Mouse (Mus musculus) lung, postnatal 0 days (tissue): ENCODE measurements at regions not wholly inside any gene's neighbourhood (a gene's known extent, or its start where the extent isn't known, plus 50 kb on each side); places are given as distances from the start of the nearest gene placed in this dataset.

Source experiments
- ATAC-seq: fragments of 200-750 bp; cut with Nextera tagmentation; 2 replicates; pipeline ENCODE4 v1.8.0; 2017; ENCODE audit warnings: moderate library complexity
- DNase-seq: peaks from one replicate; pipeline ENCODE4 v3.0.0-alpha.2; 2016; ENCODE audit warnings: low spot score
- H3K27ac ChIP-seq: fragments of 300-500 bp; sonication (generic); 2 replicates; pipeline ENCODE4 v1.5.1; 2014; ENCODE audit warnings: antibody characterized with exemption, mild to moderate bottlenecking, low read length, mixed read lengths
- H3K27me3 ChIP-seq: fragments of 300-500 bp; sonication (generic); replicated peaks from 2 replicates; pipeline ENCODE4 v1.6.1; 2014; ENCODE audit warnings: low read length, mixed read lengths; ENCODE audit not compliant: insufficient read depth
- H3K36me3 ChIP-seq: fragments of 300-500 bp; sonication (generic); 2 replicates; pipeline ENCODE4 v1.6.1; 2014; ENCODE audit warnings: low read length, mixed read lengths; ENCODE audit not compliant: insufficient read depth
- H3K4me1 ChIP-seq: fragments of 300-500 bp; sonication (generic); 2 replicates; pipeline ENCODE4 v1.6.1; 2014; ENCODE audit warnings: antibody characterized with exemption, low read depth, low read length, mixed read lengths; ENCODE audit not compliant: insufficient read depth
- H3K4me2 ChIP-seq: fragments of 300-500 bp; sonication (generic); replicated peaks from 2 replicates; pipeline ENCODE4 v1.6.1; 2014; ENCODE audit warnings: low read depth, mild to moderate bottlenecking, low read length, moderate library complexity, mixed read lengths
- H3K4me3 ChIP-seq: fragments of 300-500 bp; sonication (generic); 2 replicates; pipeline ENCODE4 v1.5.1; 2014; ENCODE audit warnings: low read depth, low read length
- H3K9ac ChIP-seq: fragments of 300-500 bp; sonication (generic); replicated peaks from 2 replicates; pipeline ENCODE4 v1.6.1; 2014; ENCODE audit warnings: low read depth, mild to moderate bottlenecking
- H3K9me3 ChIP-seq: fragments of 300-500 bp; sonication (generic); 2 replicates; pipeline ENCODE4 v1.6.1; 2016; ENCODE audit warnings: low read length, mixed read lengths
- CTCF ChIP-seq: IDR thresholded peaks from 2 replicates; pipeline ENCODE4 v1.5.1; 2016; ENCODE audit warnings: antibody characterized with exemption, mild to moderate bottlenecking
- EP300 ChIP-seq: IDR thresholded peaks from 2 replicates; pipeline ENCODE4 v1.6.1; 2016; ENCODE audit warnings: antibody characterized with exemption, mild to moderate bottlenecking, control low read depth
- WGBS: fragments of 180-500 bp; shearing (Covaris S2); extraction: QIAGEN DNeasy Blood & Tissue Kit; methylation state at CpG from one replicate; pipeline ENCODE4 v1.1.7; 2014; 5-methylcytosine and 5-hydroxymethylcytosine counted together

GRCm38 (mm10) chr11:64718316-64719085 lies 260.3 kb upstream of the Elac2 start:
- no peaks in the 10 kb centered on the region for H3K36me3 ChIP-seq
- no peak overlapping the region for H3K4me2 ChIP-seq
- H3K9me3 ChIP-seq = no peaks in the 10 kb centered on the region
- H3K27me3 ChIP-seq = no peaks in the 10 kb centered on the region
- no peaks in the 10 kb centered on the region for H3K4me1 ChIP-seq
- 12% methylated on average over 5 of the region's 5 CpGs for WGBS
- DNase-seq (peak; percentile 93), ATAC-seq (peak; percentile 77)
- H3K27ac ChIP-seq = no peak overlapping the region
- no peak overlapping the region for H3K4me3 ChIP-seq
- TF ChIP-seq EP300 (no peak), CTCF (peak; percentile 97)
- H3K9ac ChIP-seq = no peak overlapping the region

DNA sequence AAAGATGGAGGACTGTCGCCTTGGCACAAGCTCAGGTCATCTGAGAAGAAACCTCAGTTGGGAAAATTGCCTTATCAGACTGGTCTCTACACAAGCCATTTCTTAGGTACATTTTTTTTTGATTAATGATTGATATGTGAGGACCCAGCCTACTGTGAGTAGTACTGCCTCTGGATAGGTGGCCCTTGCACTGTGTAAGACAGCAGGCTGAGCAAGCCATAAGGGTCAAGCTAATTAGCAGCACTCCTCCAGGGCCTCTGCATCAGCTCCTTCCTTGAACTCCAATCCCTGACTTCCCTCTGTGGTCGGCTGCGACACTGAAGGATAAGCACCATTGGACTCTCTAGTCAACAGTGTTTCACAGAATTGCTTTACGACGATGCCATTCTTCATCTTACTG lies 252.6 kb upstream of the Elac2 start:
- Histone ChIP-seq H3K4me2 (no peak overlapping the region), H3K27me3 (no peaks in the 10 kb centered on the region), H3K4me3 (no peak overlapping the region), H3K36me3 (no peaks in the 10 kb centered on the region), H3K4me1 (no peaks in the 10 kb centered on the region), H3K27ac (no peak overlapping the region), H3K9me3 (no peaks in the 10 kb centered on the region), H3K9ac (no peak overlapping the region)
- 78% methylated on average over 5 of the region's 5 CpGs for WGBS
- TF ChIP-seq EP300 = no peak
- no peak for TF ChIP-seq CTCF
- DNase-seq = no peak
- ATAC-seq = no peak

- Histone ChIP-seq H3K27me3 (no peaks in the 10 kb centered on the region), H3K9ac (no peak overlapping the region), H3K4me1 (no peaks in the 10 kb centered on the region), H3K27ac (no peak overlapping the region), H3K4me3 (no peak overlapping the region), H3K9me3 (no peaks in the 10 kb centered on the region), H3K4me2 (no peak overlapping the region), H3K36me3 (no peaks in the 10 kb centered on the region)
- TF ChIP-seq EP300 = no peak
- TF ChIP-seq CTCF = no peak
- WGBS = 62% methylated on average over 5 of the region's 5 CpGs
- DNase-seq (no peak), ATAC-seq (no peak)
These were observed 250.9 kb upstream of the Elac2 start for GRCm38 (mm10) chr11:64727841-64728421.

GRCm38 (mm10) chr11:64738948-64739347 lies 239.9 kb upstream of the Elac2 start:
- no peak for TF ChIP-seq CTCF
- TF ChIP-seq EP300 = no peak
- 71% methylated on average over 7 of the region's 7 CpGs for WGBS

GRCm38 (mm10) chr11:64743753-64744152 lies 235.1 kb upstream of the Elac2 start:
- TF ChIP-seq EP300 (no peak), CTCF (no peak)
- H3K27me3 ChIP-seq = no peaks in the 10 kb centered on the region
- no peak overlapping the region for H3K4me2 ChIP-seq
- no peak overlapping the region for H3K27ac ChIP-seq
- H3K4me1 ChIP-seq = no peaks in the 10 kb centered on the region
- H3K9ac ChIP-seq = no peak overlapping the region
- H3K36me3 ChIP-seq = no peaks in the 10 kb centered on the region
- 54% methylated on average over 4 of the region's 4 CpGs for WGBS
- DNase-seq (no peak), ATAC-seq (no peak)
- H3K9me3 ChIP-seq = no peaks in the 10 kb centered on the region
- H3K4me3 ChIP-seq = no peak overlapping the region

More at GRCm38 (mm10) chr11:64738948-64739347, 239.9 kb upstream of the Elac2 start:
- Histone ChIP-seq H3K4me2 (no peak overlapping the region), H3K9ac (no peak overlapping the region), H3K27ac (no peak overlapping the region), H3K4me1 (no peaks in the 10 kb centered on the region), H3K27me3 (no peaks in the 10 kb centered on the region), H3K4me3 (no peak overlapping the region), H3K36me3 (no peaks in the 10 kb centered on the region), H3K9me3 (no peaks in the 10 kb centered on the region)
- DNase-seq = no peak
- ATAC-seq = no peak

- no peak overlapping the region for H3K9ac ChIP-seq
- no peak overlapping the region for H3K4me3 ChIP-seq
- no peak overlapping the region for H3K4me2 ChIP-seq
- H3K36me3 ChIP-seq = no peaks in the 10 kb centered on the region
- H3K4me1 ChIP-seq = no peaks in the 10 kb centered on the region
- 61% methylated on average over 6 of the region's 6 CpGs for WGBS
- no peaks in the 10 kb centered on the region for H3K27me3 ChIP-seq
- DNase-seq = no peak
- TF ChIP-seq EP300 (no peak), CTCF (no peak)
- ATAC-seq = no peak
- no peaks in the 10 kb centered on the region for H3K9me3 ChIP-seq
- H3K27ac ChIP-seq = no peak overlapping the region
These were observed 232.7 kb upstream of the Elac2 start for GRCm38 (mm10) chr11:64746146-64746545.
